Mouse (Mus musculus): ENCODE measurements around the gene Plch2. TPM values are rescaled to one million over a fixed set of nuclear protein-coding genes. Genes with fewer than 3 reads are reported as not detected.

The Plch2 gene
- polyA plus RNA-seq, 1 experiment from 2014 or later, result 0.08 TPM

GRCm38 (mm10) chr4:154957289-154957993 lies 99.1 kb downstream of the Plch2 start:
- no peak overlapping the region for H3K4me2 ChIP-seq (ENCODE audit: low read depth, low read length)
- no peak overlapping the region for H3K4me3 ChIP-seq (ENCODE audit: low read depth, low read length)
- H3K9ac ChIP-seq (ENCODE audit: low read depth, low read length), result no peak overlapping the region
- H3K27ac ChIP-seq (ENCODE audit: low read length), result no peak overlapping the region
- H3K36me3 ChIP-seq (ENCODE audit: control insufficient read depth, insufficient read depth), result no peaks in the 10 kb centered on the region
- peaks cover 98% of the 10 kb centered on the region for H3K27me3 ChIP-seq (ENCODE audit: control insufficient read depth, insufficient read depth, low read depth, low read length)
- peaks cover 12% of the 10 kb centered on the region for H3K4me1 ChIP-seq (ENCODE audit: control insufficient read depth, low read depth, low read length)
- WGBS (ENCODE audit: insufficient replicate concordance), result 50% methylated on average over 13 of the region's 13 CpGs
- no peaks in the 10 kb centered on the region for H3K9me3 ChIP-seq (replicated peaks; ENCODE audit: control insufficient read depth, low read length)
- no peak for ATAC-seq (ENCODE audit: low read depth)

GRCm38 (mm10) chr4:154956604-154957003 lies 100.0 kb downstream of the Plch2 start:
- Histone ChIP-seq H3K36me3 (ENCODE audit: control insufficient read depth, insufficient read depth) (no peaks in the 10 kb centered on the region), H3K4me3 (ENCODE audit: low read depth, low read length) (no peak overlapping the region), H3K27me3 (ENCODE audit: control insufficient read depth, insufficient read depth, low read depth, low read length) (peaks cover 98% of the 10 kb centered on the region), H3K4me2 (ENCODE audit: low read depth, low read length) (no peak overlapping the region), H3K4me1 (ENCODE audit: control insufficient read depth, low read depth, low read length) (peaks cover 12% of the 10 kb centered on the region), H3K9me3 (replicated peaks; ENCODE audit: control insufficient read depth, low read length) (no peaks in the 10 kb centered on the region), H3K27ac (ENCODE audit: low read length) (no peak overlapping the region), H3K9ac (ENCODE audit: low read depth, low read length) (no peak overlapping the region)
- 37% methylated on average over 9 of the region's 9 CpGs for WGBS (ENCODE audit: insufficient replicate concordance)
- ATAC-seq (ENCODE audit: low read depth), result no peak

GRCm38 (mm10) chr4:154952461-154953241 lies 103.9 kb downstream of the Plch2 start:
- no peak overlapping the region for H3K27ac ChIP-seq (ENCODE audit: low read length)
- peaks cover 2% of the 10 kb centered on the region for H3K4me1 ChIP-seq (ENCODE audit: control insufficient read depth, low read depth, low read length)
- H3K9ac ChIP-seq (ENCODE audit: low read depth, low read length), result no peak overlapping the region
- H3K4me3 ChIP-seq (ENCODE audit: low read depth, low read length), result no peak overlapping the region
- no peaks in the 10 kb centered on the region for H3K9me3 ChIP-seq (replicated peaks; ENCODE audit: control insufficient read depth, low read length)
- 6% methylated on average over 26 of the region's 26 CpGs for WGBS (ENCODE audit: insufficient replicate concordance)
- no peak overlapping the region for H3K4me2 ChIP-seq (ENCODE audit: low read depth, low read length)
- H3K27me3 ChIP-seq (ENCODE audit: control insufficient read depth, insufficient read depth, low read depth, low read length), result peaks cover 91% of the 10 kb centered on the region
- H3K36me3 ChIP-seq (ENCODE audit: control insufficient read depth, insufficient read depth), result no peaks in the 10 kb centered on the region
- ATAC-seq (ENCODE audit: low read depth), result no peak

DNA sequence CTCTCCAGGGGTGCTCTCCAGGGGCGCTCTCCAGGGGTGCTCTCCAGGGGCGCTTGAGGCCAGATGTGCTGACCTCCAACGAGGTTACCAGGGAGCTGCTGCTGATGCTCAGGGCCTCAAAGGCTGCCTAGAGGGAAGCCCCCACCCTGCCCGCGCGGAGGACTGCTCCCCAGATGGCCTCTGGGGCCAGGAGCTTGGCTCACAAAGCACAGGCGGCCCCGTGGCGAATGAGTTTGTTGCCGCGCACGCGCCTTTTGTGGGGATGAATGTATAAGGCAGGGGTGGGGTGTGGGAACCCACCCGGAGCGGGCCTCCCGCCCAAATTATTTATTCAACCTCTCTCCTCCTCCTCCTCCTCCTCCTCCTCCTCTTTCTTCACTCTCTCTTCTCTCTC lies 107.0 kb downstream of the Plch2 start:
- no peaks in the 10 kb centered on the region for H3K36me3 ChIP-seq (ENCODE audit: control insufficient read depth, insufficient read depth)
- 15% methylated on average over 16 of the region's 16 CpGs for WGBS (ENCODE audit: insufficient replicate concordance)
- H3K4me1 ChIP-seq (ENCODE audit: control insufficient read depth, low read depth, low read length), result peaks cover 5% of the 10 kb centered on the region
- ATAC-seq (ENCODE audit: low read depth), result no peak
- no peak overlapping the region for H3K9ac ChIP-seq (ENCODE audit: low read depth, low read length)
- H3K4me3 ChIP-seq (ENCODE audit: low read depth, low read length), result no peak overlapping the region
- no peak overlapping the region for H3K4me2 ChIP-seq (ENCODE audit: low read depth, low read length)
- H3K9me3 ChIP-seq (replicated peaks; ENCODE audit: control insufficient read depth, low read length), result no peaks in the 10 kb centered on the region
- H3K27ac ChIP-seq (ENCODE audit: low read length), result no peak overlapping the region
- H3K27me3 ChIP-seq (ENCODE audit: control insufficient read depth, insufficient read depth, low read depth, low read length), result peaks cover 76% of the 10 kb centered on the region

DNA sequence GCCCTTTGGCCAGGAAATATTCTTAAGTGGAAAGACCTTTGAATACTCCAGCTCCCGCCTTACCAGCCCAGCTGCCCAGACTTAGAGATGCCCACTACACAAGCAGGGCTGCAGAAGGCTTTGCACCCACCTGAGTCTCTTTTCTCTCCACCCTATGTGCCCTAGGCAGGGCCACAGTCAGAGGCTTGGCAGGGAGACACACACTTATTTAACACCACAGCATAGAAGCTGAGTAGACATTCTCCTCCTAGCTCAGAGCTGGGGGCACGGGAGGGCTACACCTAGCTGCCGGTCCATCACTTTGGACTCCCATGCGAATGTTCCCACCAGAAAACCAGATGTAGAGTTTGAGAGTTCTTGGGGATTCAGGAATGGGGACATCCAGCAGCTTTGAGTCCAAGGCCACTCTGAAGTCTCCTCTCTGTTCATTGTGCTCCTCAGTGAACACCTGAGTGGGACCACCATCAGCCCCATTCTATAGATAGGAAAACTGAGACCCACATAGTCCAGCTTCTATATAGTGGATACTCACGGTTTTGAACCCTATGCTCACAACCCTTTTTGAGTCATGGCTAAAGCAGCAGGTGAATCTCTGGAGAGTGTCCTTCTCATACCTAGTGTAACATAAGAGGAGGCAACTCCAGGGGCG lies 107.5 kb downstream of the Plch2 start:
- Histone ChIP-seq H3K27ac (ENCODE audit: low read length) (no peak overlapping the region), H3K9ac (ENCODE audit: low read depth, low read length) (no peak overlapping the region), H3K4me2 (ENCODE audit: low read depth, low read length) (no peak overlapping the region), H3K4me3 (ENCODE audit: low read depth, low read length) (no peak overlapping the region), H3K27me3 (ENCODE audit: control insufficient read depth, insufficient read depth, low read depth, low read length) (peaks cover 71% of the 10 kb centered on the region), H3K9me3 (replicated peaks; ENCODE audit: control insufficient read depth, low read length) (no peaks in the 10 kb centered on the region), H3K4me1 (ENCODE audit: control insufficient read depth, low read depth, low read length) (peaks cover 6% of the 10 kb centered on the region), H3K36me3 (ENCODE audit: control insufficient read depth, insufficient read depth) (no peaks in the 10 kb centered on the region)
- 55% methylated on average over 6 of the region's 6 CpGs for WGBS (ENCODE audit: insufficient replicate concordance)
- no peak for ATAC-seq (ENCODE audit: low read depth)

- H3K4me3 ChIP-seq (ENCODE audit: low read depth, low read length), result no peak overlapping the region
- no peak overlapping the region for H3K4me2 ChIP-seq (ENCODE audit: low read depth, low read length)
- no peaks in the 10 kb centered on the region for H3K9me3 ChIP-seq (replicated peaks; ENCODE audit: control insufficient read depth, low read length)
- peaks cover 63% of the 10 kb centered on the region for H3K27me3 ChIP-seq (ENCODE audit: control insufficient read depth, insufficient read depth, low read depth, low read length)
- peaks cover 10% of the 10 kb centered on the region for H3K4me1 ChIP-seq (ENCODE audit: control insufficient read depth, low read depth, low read length)
- 36% methylated on average over 14 of the region's 14 CpGs for WGBS (ENCODE audit: insufficient replicate concordance)
- no peak for ATAC-seq (ENCODE audit: low read depth)
- no peak overlapping the region for H3K27ac ChIP-seq (ENCODE audit: low read length)
- H3K9ac ChIP-seq (ENCODE audit: low read depth, low read length), result no peak overlapping the region
- H3K36me3 ChIP-seq (ENCODE audit: control insufficient read depth, insufficient read depth), result no peaks in the 10 kb centered on the region
Observed at GRCm38 (mm10) chr4:154948066-154948939, 108.3 kb downstream of the Plch2 start.

GRCm38 (mm10) chr4:154946319-154946718 lies 110.3 kb downstream of the Plch2 start:
- Histone ChIP-seq H3K4me2 (ENCODE audit: low read depth, low read length) (peak overlapping the region; percentile 36; the same call in 1 of the 2 replicates), H3K4me1 (ENCODE audit: control insufficient read depth, low read depth, low read length) (peaks cover 10% of the 10 kb centered on the region), H3K9me3 (replicated peaks; ENCODE audit: control insufficient read depth, low read length) (no peaks in the 10 kb centered on the region), H3K9ac (ENCODE audit: low read depth, low read length) (no peak overlapping the region), H3K27me3 (ENCODE audit: control insufficient read depth, insufficient read depth, low read depth, low read length) (peaks cover 43% of the 10 kb centered on the region), H3K27ac (ENCODE audit: low read length) (no peak overlapping the region), H3K4me3 (ENCODE audit: low read depth, low read length) (no peak overlapping the region), H3K36me3 (ENCODE audit: control insufficient read depth, insufficient read depth) (no peaks in the 10 kb centered on the region)
- peak; percentile 62 for ATAC-seq (ENCODE audit: low read depth)
- 9% methylated on average over 8 of the region's 8 CpGs for whole genome bisulfite sequencing (ENCODE audit: insufficient replicate concordance)

DNA sequence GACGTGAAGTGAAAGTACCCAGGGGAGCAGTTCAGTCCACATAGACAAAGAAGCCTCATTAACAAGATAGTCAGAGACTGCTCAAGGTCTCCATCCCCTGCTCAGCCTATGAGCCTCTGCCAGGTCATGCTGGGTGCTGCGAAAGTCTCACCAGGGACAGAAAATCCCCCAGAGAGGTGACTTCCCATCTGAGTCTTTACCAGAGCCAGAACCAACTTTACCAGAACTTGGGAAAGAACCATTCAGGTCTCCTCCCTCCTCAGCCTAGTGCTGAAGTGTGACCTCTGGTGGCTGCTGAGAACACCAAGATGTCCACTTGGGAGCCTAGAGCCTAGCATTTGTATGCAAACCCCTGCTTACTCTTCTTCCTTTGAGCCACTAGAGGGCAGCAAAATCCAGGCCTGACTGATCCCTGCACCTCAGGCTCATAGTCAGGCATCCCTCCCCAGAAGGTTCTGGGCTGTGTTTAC lies 112.4 kb downstream of the Plch2 start:
- H3K4me2 ChIP-seq (ENCODE audit: low read depth, low read length), result no peak overlapping the region
- H3K27me3 ChIP-seq (ENCODE audit: control insufficient read depth, insufficient read depth, low read depth, low read length), result peaks cover 26% of the 10 kb centered on the region
- H3K9me3 ChIP-seq (replicated peaks; ENCODE audit: control insufficient read depth, low read length), result no peaks in the 10 kb centered on the region
- H3K4me1 ChIP-seq (ENCODE audit: control insufficient read depth, low read depth, low read length), result peaks cover 10% of the 10 kb centered on the region
- peak; percentile 88 for ATAC-seq (ENCODE audit: low read depth)
- H3K9ac ChIP-seq (ENCODE audit: low read depth, low read length), result peak overlapping the region; percentile 26; the same call in 1 of the 2 replicates
- H3K36me3 ChIP-seq (ENCODE audit: control insufficient read depth, insufficient read depth), result no peaks in the 10 kb centered on the region
- H3K27ac ChIP-seq (ENCODE audit: low read length), result peak overlapping the region; percentile 51
- H3K4me3 ChIP-seq (ENCODE audit: low read depth, low read length), result no peak overlapping the region
- WGBS (ENCODE audit: insufficient replicate concordance), result 12% methylated on average over 2 of the region's 2 CpGs

Data from liver, embryonic 16.5 days (tissue).